Mouse (Mus musculus) CH12.LX (cell line): ENCODE data around the gene Skint8.

Source experiments
- CTCF ChIP-seq, 2 experiments: IDR thresholded peaks in 1 of 2; conservative IDR thresholded peaks in 1 of 2; 2 replicates each; pipeline ENCODE4 v1.5.1; 2011 to 2012; ENCODE audit warnings: low read depth in 2 of 2, low read length in 2 of 2, improper control_type of control experiment in 1 of 2, inconsistent platforms in 1 of 2, mild to moderate bottlenecking in 1 of 2, moderate library complexity in 1 of 2
- E2F4 ChIP-seq: IDR thresholded peaks from 2 replicates; pipeline ENCODE4 v1.6.1; 2011; ENCODE audit warnings: low read depth, low read length, improper control_type of control experiment; ENCODE audit not compliant: insufficient replicate concordance
- GABPA ChIP-seq: IDR thresholded peaks from 2 replicates; pipeline ENCODE4 v1.6.1; 2012; ENCODE audit warnings: low read depth, low read length, improper control_type of control experiment, inconsistent platforms; ENCODE audit not compliant: insufficient replicate concordance
- HCFC1 ChIP-seq: IDR thresholded peaks from 2 replicates; pipeline ENCODE4 v1.6.1; 2012; ENCODE audit warnings: low read depth, mild to moderate bottlenecking, inconsistent platforms, low read length, improper control_type of control experiment
- IRF4 ChIP-seq: IDR thresholded peaks from 2 replicates; pipeline ENCODE4 v1.6.1; 2014; ENCODE audit warnings: low read depth, mild to moderate bottlenecking, inconsistent platforms, low read length, improper control_type of control experiment
- JUN ChIP-seq: IDR thresholded peaks from 2 replicates; pipeline ENCODE4 v1.6.1; 2011; ENCODE audit warnings: low read depth, mild to moderate bottlenecking, low read length, improper control_type of control experiment, moderate library complexity; ENCODE audit not compliant: insufficient read depth
- POLR2A ChIP-seq: IDR thresholded peaks from 2 replicates; pipeline ENCODE4 v1.6.1; 2011; ENCODE audit warnings: low read depth, mild to moderate bottlenecking, improper control_type of control experiment, low read length
- POLR2AphosphoS2 ChIP-seq: IDR thresholded peaks from 2 replicates; pipeline ENCODE4 v1.6.1; 2011; ENCODE audit warnings: low read depth, low read length, improper control_type of control experiment
- RAD21 ChIP-seq: IDR thresholded peaks from 2 replicates; pipeline ENCODE4 v1.6.1; 2011; ENCODE audit warnings: low read depth, mild to moderate bottlenecking, low read length, improper control_type of control experiment, moderate library complexity
- USF1 ChIP-seq: IDR thresholded peaks from 2 replicates; pipeline ENCODE4 v1.6.1; 2014; ENCODE audit warnings: low read depth, mild to moderate bottlenecking, inconsistent platforms, low read length, improper control_type of control experiment
- ZC3H11A ChIP-seq: IDR thresholded peaks from 2 replicates; pipeline ENCODE4 v1.6.1; 2012; ENCODE audit warnings: low read depth, mild to moderate bottlenecking, inconsistent platforms, low read length, improper control_type of control experiment
- ZMIZ1 ChIP-seq: IDR thresholded peaks from 2 replicates; pipeline ENCODE4 v1.6.1; 2012; ENCODE audit warnings: low read depth, mild to moderate bottlenecking, inconsistent platforms, low read length, improper control_type of control experiment

DNA sequence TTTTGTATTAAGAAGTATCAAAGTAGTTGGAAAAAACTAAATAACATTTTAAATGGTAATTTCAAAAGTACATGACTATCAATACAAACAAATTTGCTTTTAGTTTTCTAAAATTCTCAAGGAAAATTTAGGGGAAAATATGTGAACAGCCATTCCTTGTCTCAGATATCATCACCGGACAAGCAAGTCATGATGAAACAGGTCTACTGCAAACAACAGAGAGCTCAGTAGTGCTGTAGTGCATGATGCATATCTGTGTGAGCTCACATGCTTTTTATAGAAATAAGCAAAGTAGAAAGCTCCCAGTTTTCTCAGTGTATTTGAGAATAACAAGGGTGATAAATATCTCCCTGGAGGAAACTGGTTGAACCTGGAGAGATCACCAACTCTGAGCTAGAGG, 53.4 kb downstream of the Skint8 start, which contains the start of gene Skint7:
- TF ChIP-seq POLR2AphosphoS2 = no peak
- no peak for TF ChIP-seq E2F4
- no peak for TF ChIP-seq POLR2A
- no peak for TF ChIP-seq CTCF (conservative IDR thresholded peaks at IDR 0.05 in 1 of 2, IDR thresholded peaks at IDR 0.05 in 1 of 2; ENCODE audit: low read depth in 2 of 2, low read length in 2 of 2)
- no peak for TF ChIP-seq RAD21
- TF ChIP-seq ZMIZ1 = no peak
- TF ChIP-seq USF1 = no peak
- no peak for TF ChIP-seq JUN
- TF ChIP-seq IRF4 = no peak
- TF ChIP-seq HCFC1 = no peak
- no peak for TF ChIP-seq GABPA
- TF ChIP-seq ZC3H11A = no peak
